In the genomic region with DNA sequence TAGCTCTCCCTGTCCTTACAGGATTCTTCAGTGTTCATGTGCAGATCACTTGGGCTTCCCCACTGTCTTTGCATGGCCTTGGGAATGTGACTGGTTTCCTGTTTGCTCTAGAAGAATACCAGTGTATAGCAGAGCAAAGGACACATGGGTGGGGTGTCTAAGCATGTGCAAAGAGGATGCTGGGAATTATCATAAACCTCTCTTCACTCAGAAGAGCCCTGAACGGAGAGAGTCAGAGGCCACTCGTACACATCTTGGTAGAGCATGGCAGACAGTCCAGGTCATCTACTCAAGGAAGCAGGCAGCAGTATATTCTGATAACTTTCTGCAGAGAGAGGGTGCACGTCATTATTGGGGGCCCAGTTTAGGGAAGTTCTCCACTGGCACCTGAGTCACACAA, we compare ENCODE assay signal across 27 mouse cellular contexts.
DNase-seq lines count a peak whose midpoint lies in the region; ATAC-seq and TF ChIP-seq lines count a peak whose summit lies in the region.
"Had no signal": no experiment of that assay in that cellular context is flagged by ENCODE, and none has a peak within 500 bp of the region (broad histone marks: within the 10 kb centered on the region; RNA-seq: fewer than 3 reads in every experiment).

No protein-coding gene starts in this region.

- ATAC-seq in intestine, embryonic 16.5 days: peak; percentile 74
- ATAC-seq in stomach, postnatal 0 days (ENCODE audit: low FRiP score, low TSS enrichment): peak; percentile 10; the same call in 1 of the 2 replicates
- ATAC-seq: CD4-positive, CD25-positive, alpha-beta regulatory T cell, adult 4 months; forebrain, embryonic 14.5 days; forebrain, embryonic 16.5 days; Patski had no signal

- H3K36me3 ChIP-seq in intestine, embryonic 16.5 days (ENCODE audit: control insufficient read depth, insufficient read depth, low read length): no peaks in the 10 kb centered on the region
- H3K36me3 ChIP-seq in stomach, postnatal 0 days (ENCODE audit: control insufficient read depth, insufficient read depth, low read length): no peaks in the 10 kb centered on the region
- H3K36me3 ChIP-seq: embryonic facial prominence, embryonic 13.5 days; embryonic facial prominence, embryonic 15.5 days; forebrain, embryonic 10.5 days; forebrain, embryonic 12.5 days; G1E had no signal

- no peak overlapping the region for H3K4me2 ChIP-seq in intestine, embryonic 16.5 days (ENCODE audit: low read depth, low read length)
- H3K4me2 ChIP-seq in stomach, postnatal 0 days (replicated peaks; ENCODE audit: low read depth): no peak overlapping the region
- H3K4me2 ChIP-seq: embryonic facial prominence, embryonic 13.5 days; embryonic facial prominence, embryonic 15.5 days; forebrain, embryonic 12.5 days had no signal

- no peaks in the 10 kb centered on the region for H3K27me3 ChIP-seq in intestine, embryonic 16.5 days (replicated peaks; ENCODE audit: control insufficient read depth, insufficient read depth, low read length)
- no peaks in the 10 kb centered on the region for H3K27me3 ChIP-seq in stomach, postnatal 0 days (ENCODE audit: control insufficient read depth, insufficient read depth, low read length)
- H3K27me3 ChIP-seq: CH12.LX; embryonic facial prominence, embryonic 13.5 days; embryonic facial prominence, embryonic 15.5 days; forebrain, embryonic 12.5 days had no signal

- no peak for TF ChIP-seq EP300 in stomach, postnatal 0 days (optimal IDR thresholded peaks at IDR 0.05)

- 47% methylated on average over 3 of the region's 3 CpGs for WGBS in intestine, embryonic 16.5 days
- 77% methylated on average over 3 of the region's 3 CpGs for WGBS in stomach, postnatal 0 days

- H3K9ac ChIP-seq in intestine, embryonic 16.5 days (ENCODE audit: low read depth, low read length): no peak overlapping the region
- no peak overlapping the region for H3K9ac ChIP-seq in stomach, postnatal 0 days (ENCODE audit: low read length)
- H3K9ac ChIP-seq: embryonic facial prominence, embryonic 13.5 days; embryonic facial prominence, embryonic 15.5 days; forebrain, embryonic 12.5 days had no signal

- peak; percentile 7 for DNase-seq in R1 (ENCODE audit: low read depth, low spot score)
- no peak for DNase-seq in stomach, postnatal 0 days (ENCODE audit: low spot score)
- DNase-seq in spleen, postnatal 10 days (ENCODE audit: low spot score in 2 of 2): no peak
- no peak for DNase-seq in layer of hippocampus, adult 2 months (ENCODE audit: low spot score in 2 of 2)
- DNase-seq: adrenal gland, adult 2 months; adrenal gland, postnatal 10 days; adrenal gland, postnatal 25 days; B cell, adult 2 months; cerebellum, adult 11 months; cerebellum, adult 18-20 months; cerebellum, adult 8-10 months; cerebellum, adult 9-11 months; cerebellum, postnatal 14 days; cerebellum, postnatal 36 days; embryo, embryonic 11 days had no signal

- TF ChIP-seq CTCF in stomach, postnatal 0 days (IDR thresholded peaks at IDR 0.05; ENCODE audit: low read depth): no peak
- no peak for TF ChIP-seq CTCF in layer of hippocampus, adult 2 months (conservative IDR thresholded peaks at IDR 0.05)

- H3K4me3 ChIP-seq in intestine, embryonic 16.5 days (ENCODE audit: low read length): no peak overlapping the region
- H3K4me3 ChIP-seq in stomach, postnatal 0 days (ENCODE audit: low read depth, low read length): no peak overlapping the region
- H3K4me3 ChIP-seq in layer of hippocampus, adult 2 months: no peak overlapping the region
- H3K4me3 ChIP-seq: embryonic facial prominence, embryonic 13.5 days; embryonic facial prominence, embryonic 15.5 days; erythroblast, embryonic 14.5 days; forebrain, embryonic 10.5 days; forebrain, embryonic 12.5 days had no signal

- H3K27ac ChIP-seq in intestine, embryonic 16.5 days (ENCODE audit: low read length): peak overlapping the region; percentile 39; the same call in 1 of the 2 replicates
- no peak overlapping the region for H3K27ac ChIP-seq in stomach, postnatal 0 days (replicated peaks)
- no peak overlapping the region for H3K27ac ChIP-seq in layer of hippocampus, adult 2 months
- H3K27ac ChIP-seq: embryonic facial prominence, embryonic 13.5 days; embryonic facial prominence, embryonic 15.5 days; forebrain, embryonic 10.5 days; forebrain, embryonic 12.5 days had no signal

- H3K9me3 ChIP-seq in intestine, embryonic 16.5 days (ENCODE audit: control insufficient read depth, low read length): no peaks in the 10 kb centered on the region
- H3K9me3 ChIP-seq in stomach, postnatal 0 days (ENCODE audit: control insufficient read depth, low read length): no peaks in the 10 kb centered on the region
- H3K9me3 ChIP-seq: embryonic facial prominence, embryonic 13.5 days; embryonic facial prominence, embryonic 15.5 days; forebrain, embryonic 10.5 days; forebrain, embryonic 12.5 days had no signal

- H3K4me1 ChIP-seq in intestine, embryonic 16.5 days (ENCODE audit: control insufficient read depth, insufficient read depth, low read length): peaks cover 10% of the 10 kb centered on the region
- no peaks in the 10 kb centered on the region for H3K4me1 ChIP-seq in stomach, postnatal 0 days (replicated peaks; ENCODE audit: control insufficient read depth, insufficient read depth)
- H3K4me1 ChIP-seq: embryonic facial prominence, embryonic 15.5 days had no signal
